Mouse (Mus musculus) embryonic fibroblast, embryonic 13.5 days (primary cell): ENCODE measurements around the gene Lins1.

Experiments
- CTCF ChIP-seq: IDR thresholded peaks from 2 replicates; pipeline ENCODE4 v1.5.1; 2011; ENCODE audit warnings: mild to moderate bottlenecking, control low read depth, low read length, moderate library complexity, borderline replicate concordance; ENCODE audit not compliant: insufficient read depth
- POLR2A ChIP-seq: IDR thresholded peaks from 2 replicates; pipeline ENCODE4 v1.6.1; 2011; ENCODE audit warnings: low read depth, mild to moderate bottlenecking, control low read depth, low read length, moderate library complexity

DNA sequence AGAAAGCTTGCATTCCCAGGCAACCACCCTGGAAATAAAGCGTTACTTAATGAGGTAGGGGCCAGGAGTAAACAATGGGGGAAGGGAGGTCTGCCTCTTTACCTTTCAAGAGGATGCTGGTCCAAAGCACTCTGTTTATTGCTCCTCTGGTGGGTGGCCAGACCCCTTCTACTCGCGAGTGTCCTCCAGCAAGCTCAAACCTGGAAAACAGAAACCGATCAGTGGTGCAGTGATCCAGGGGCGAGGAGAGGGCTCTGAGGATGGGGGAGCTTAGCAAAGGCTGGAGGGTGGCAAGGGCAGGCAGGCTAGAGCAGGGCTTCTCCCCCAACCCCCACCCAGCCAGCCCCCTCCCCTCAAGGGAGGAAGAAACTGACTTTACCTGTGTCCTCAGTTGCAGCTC, 968 bp upstream of the Lins1 start:
- TF ChIP-seq CTCF: no peak
- no peak for TF ChIP-seq POLR2A
